12 mouse cellular contexts compared by ENCODE assay signal in genomic region chr1:125837507-125837906, GRCm38 (mm10).
"Had no signal": no experiment of that assay in that cellular context is flagged by ENCODE, and none has a peak within 500 bp of the region (broad histone marks: within the 10 kb centered on the region; RNA-seq: fewer than 3 reads in every experiment).

No protein-coding gene starts in this region.

- DNase-seq: kidney, adult 18-20 months; layer of hippocampus, adult 9-11 months; lung, postnatal 14 days; retina, postnatal 1 day; thymus, postnatal 14 days had no signal

- H3K27me3 ChIP-seq: kidney, embryonic 15.5 days; lung, embryonic 15.5 days; midbrain, embryonic 12.5 days; neural tube, embryonic 13.5 days; stomach, embryonic 15.5 days had no signal

- H3K4me1 ChIP-seq: kidney, embryonic 15.5 days; lung, embryonic 15.5 days; midbrain, embryonic 12.5 days; stomach, embryonic 15.5 days had no signal

- H3K9ac ChIP-seq: kidney, embryonic 15.5 days; liver, embryonic 14.5 days; lung, embryonic 15.5 days; midbrain, embryonic 12.5 days; neural tube, embryonic 13.5 days; stomach, embryonic 15.5 days had no signal

- ATAC-seq: midbrain, embryonic 16.5 days had no signal

- H3K9me3 ChIP-seq: kidney, embryonic 15.5 days; lung, embryonic 15.5 days; midbrain, embryonic 12.5 days; neural tube, embryonic 13.5 days; stomach, embryonic 15.5 days had no signal

- H3K4me3 ChIP-seq: kidney, embryonic 15.5 days; lung, embryonic 15.5 days; midbrain, embryonic 12.5 days; neural tube, embryonic 13.5 days; stomach, embryonic 15.5 days had no signal

- H3K4me2 ChIP-seq: kidney, embryonic 15.5 days; lung, embryonic 15.5 days; midbrain, embryonic 12.5 days; neural tube, embryonic 13.5 days; stomach, embryonic 15.5 days had no signal

- H3K27ac ChIP-seq: kidney, embryonic 15.5 days; liver, embryonic 14.5 days; lung, embryonic 15.5 days; midbrain, embryonic 12.5 days; neural tube, embryonic 13.5 days; stomach, embryonic 15.5 days had no signal

- H3K36me3 ChIP-seq: kidney, embryonic 15.5 days; lung, embryonic 15.5 days; midbrain, embryonic 12.5 days; neural tube, embryonic 13.5 days; stomach, embryonic 15.5 days had no signal
